Mouse (Mus musculus): ENCODE measurements around the gene Plch2. TPM values are rescaled to one million over a fixed set of nuclear protein-coding genes. Genes with fewer than 3 reads are reported as not detected.

Gene Plch2
- polyA plus RNA-seq, 2 experiments: 0.04 to 0.09 TPM

GRCm38 (mm10) chr4:154940156-154940555, 116.4 kb downstream of the Plch2 start:
- 68% methylated on average over 2 of the region's 2 CpGs for WGBS (ENCODE audit: insufficient replicate concordance)
- Histone ChIP-seq H3K4me3 (ENCODE audit: insufficient read depth in 1 of 2, low read depth in 2 of 2, low read length in 2 of 2) (no peak overlapping the region), H3K27ac (no peak overlapping the region)

DNA sequence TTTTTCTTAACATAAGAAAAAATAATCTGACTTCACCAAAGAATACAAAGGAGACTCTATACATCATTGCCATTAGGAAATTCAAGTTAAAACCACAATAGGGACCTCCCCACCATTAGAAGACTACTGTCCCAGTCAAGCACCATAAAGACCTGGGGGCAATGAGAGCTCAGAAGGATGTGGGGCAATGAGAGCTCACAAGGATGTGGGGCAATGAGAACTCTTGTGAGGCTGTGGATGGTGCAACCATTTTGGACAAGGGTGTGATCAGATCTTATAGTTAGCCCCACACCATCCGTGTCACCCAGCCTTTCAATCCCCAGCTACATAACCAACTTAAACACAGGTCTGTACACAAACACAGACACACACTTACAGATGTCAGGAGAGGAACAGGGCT, 118.8 kb downstream of the Plch2 start:
- TF ChIP-seq EP300 (IDR thresholded peaks at IDR 0.05; ENCODE audit: low read depth) (no peak), CTCF (IDR thresholded peaks at IDR 0.05; ENCODE audit: low read depth) (no peak)

More at GRCm38 (mm10) chr4:154940156-154940555, 116.4 kb downstream of the Plch2 start:
- no peak for DNase-seq (ENCODE audit: low read depth in 3 of 3, low spot score in 3 of 3)
- no peak overlapping the region for H3K9ac ChIP-seq (replicated peaks)
- no peak for ATAC-seq (ENCODE audit: insufficient read depth)
- H3K4me2 ChIP-seq (ENCODE audit: low read depth): no peak overlapping the region
- H3K27me3 ChIP-seq (ENCODE audit: control insufficient read depth, insufficient read depth, low read length): no peaks in the 10 kb centered on the region; the same call in 1 of the 2 replicates
- H3K36me3 ChIP-seq (replicated peaks; ENCODE audit: control insufficient read depth, insufficient read depth, low read depth): no peaks in the 10 kb centered on the region
- no peaks in the 10 kb centered on the region for H3K9me3 ChIP-seq (ENCODE audit: control insufficient read depth, low read length)
- no peak for TF ChIP-seq CTCF (IDR thresholded peaks at IDR 0.05; ENCODE audit: low read depth)
- TF ChIP-seq EP300 (IDR thresholded peaks at IDR 0.05; ENCODE audit: low read depth): no peak
- peaks cover 5 to 6% of the 10 kb centered on the region in 2 experiments for H3K4me1 ChIP-seq (replicated peaks; ENCODE audit: control insufficient read depth in 2 of 2, insufficient read depth in 2 of 2, low read length in 1 of 2)

GRCm38 (mm10) chr4:154936542-154937255, 119.9 kb downstream of the Plch2 start:
- no peaks in the 10 kb centered on the region for H3K9me3 ChIP-seq (ENCODE audit: control insufficient read depth, low read length)
- H3K27ac ChIP-seq: no peak overlapping the region
- no peak overlapping the region for H3K4me2 ChIP-seq (ENCODE audit: low read depth)
- ATAC-seq (ENCODE audit: insufficient read depth) (no peak), DNase-seq (ENCODE audit: low read depth in 3 of 3, low spot score in 3 of 3) (no peak)
- WGBS (ENCODE audit: insufficient replicate concordance): 57% methylated on average over 8 of the region's 8 CpGs
- no peaks in the 10 kb centered on the region for H3K36me3 ChIP-seq (replicated peaks; ENCODE audit: control insufficient read depth, insufficient read depth, low read depth)
- no peak for TF ChIP-seq CTCF (IDR thresholded peaks at IDR 0.05; ENCODE audit: low read depth)
- no peak for TF ChIP-seq EP300 (IDR thresholded peaks at IDR 0.05; ENCODE audit: low read depth)
- H3K27me3 ChIP-seq (ENCODE audit: control insufficient read depth, insufficient read depth, low read length): no peaks in the 10 kb centered on the region; the same call in 1 of the 2 replicates
- H3K4me1 ChIP-seq (replicated peaks; ENCODE audit: control insufficient read depth in 2 of 2, insufficient read depth in 2 of 2, low read length in 1 of 2): no peaks in the 10 kb centered on the region
- H3K9ac ChIP-seq (replicated peaks): no peak overlapping the region
- no peak overlapping the region for H3K4me3 ChIP-seq (ENCODE audit: insufficient read depth in 1 of 2, low read depth in 2 of 2, low read length in 2 of 2)

More for the DNA sequence above, 118.8 kb downstream of the Plch2 start:
- whole genome bisulfite sequencing (ENCODE audit: insufficient replicate concordance): 61% methylated on average over 1 of the region's 1 CpGs
- Histone ChIP-seq H3K9ac (replicated peaks) (no peak overlapping the region), H3K36me3 (replicated peaks; ENCODE audit: control insufficient read depth, insufficient read depth, low read depth) (no peaks in the 10 kb centered on the region), H3K4me2 (ENCODE audit: low read depth) (no peak overlapping the region), H3K9me3 (ENCODE audit: control insufficient read depth, low read length) (no peaks in the 10 kb centered on the region), H3K4me3 (ENCODE audit: insufficient read depth in 1 of 2, low read depth in 2 of 2, low read length in 2 of 2) (no peak overlapping the region), H3K27ac (no peak overlapping the region), H3K27me3 (ENCODE audit: control insufficient read depth, insufficient read depth, low read length) (no peaks in the 10 kb centered on the region; the same call in 1 of the 2 replicates), H3K4me1 (replicated peaks; ENCODE audit: control insufficient read depth in 2 of 2, insufficient read depth in 2 of 2, low read length in 1 of 2) (no peaks in the 10 kb centered on the region)
- DNase-seq (ENCODE audit: low read depth in 3 of 3, low spot score in 3 of 3): no peak
- ATAC-seq (ENCODE audit: insufficient read depth): no peak

DNA sequence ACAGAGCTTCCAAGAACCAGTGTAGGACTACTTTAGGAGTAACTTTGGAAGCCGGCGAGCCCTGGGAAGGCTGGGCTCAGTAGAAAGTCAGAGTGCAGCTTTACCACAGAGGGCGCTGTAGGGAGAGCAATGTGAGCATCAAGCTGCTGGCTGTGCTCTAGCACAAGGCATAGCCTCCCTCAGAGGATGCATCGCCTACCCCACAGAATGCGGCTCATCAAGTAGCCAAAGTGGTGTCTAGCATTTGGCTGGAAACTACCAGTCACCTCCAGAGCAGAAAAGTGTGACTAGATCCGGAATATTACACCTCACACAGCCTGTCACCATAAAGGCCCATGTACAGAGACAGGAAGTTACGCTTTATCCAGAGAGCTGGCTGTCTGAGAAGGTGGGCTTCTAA, 120.8 kb downstream of the Plch2 start:
- no peak for ATAC-seq (ENCODE audit: insufficient read depth)
- 78% methylated on average over 7 of the region's 7 CpGs for WGBS (ENCODE audit: insufficient replicate concordance)
- no peak overlapping the region for H3K27ac ChIP-seq

GRCm38 (mm10) chr4:154934800-154935199, 121.8 kb downstream of the Plch2 start:
- DNase-seq (ENCODE audit: low read depth in 3 of 3, low spot score in 3 of 3) (no peak), ATAC-seq (ENCODE audit: insufficient read depth) (no peak)
- TF ChIP-seq CTCF (IDR thresholded peaks at IDR 0.05; ENCODE audit: low read depth): no peak
- no peak for TF ChIP-seq EP300 (IDR thresholded peaks at IDR 0.05; ENCODE audit: low read depth)
- Histone ChIP-seq H3K9ac (replicated peaks) (no peak overlapping the region), H3K27ac (no peak overlapping the region), H3K27me3 (ENCODE audit: control insufficient read depth, insufficient read depth, low read length) (no peaks in the 10 kb centered on the region), H3K4me2 (ENCODE audit: low read depth) (no peak overlapping the region), H3K9me3 (ENCODE audit: control insufficient read depth, low read length) (no peaks in the 10 kb centered on the region), H3K36me3 (replicated peaks; ENCODE audit: control insufficient read depth, insufficient read depth, low read depth) (no peaks in the 10 kb centered on the region), H3K4me3 (ENCODE audit: insufficient read depth in 1 of 2, low read depth in 2 of 2, low read length in 2 of 2) (no peak overlapping the region), H3K4me1 (replicated peaks; ENCODE audit: control insufficient read depth in 2 of 2, insufficient read depth in 2 of 2, low read length in 1 of 2) (peaks cover 6 to 7% of the 10 kb centered on the region in 2 experiments)
- WGBS (ENCODE audit: insufficient replicate concordance): 72% methylated on average over 2 of the region's 2 CpGs

More for the DNA sequence above, 120.8 kb downstream of the Plch2 start:
- H3K9me3 ChIP-seq (ENCODE audit: control insufficient read depth, low read length): no peaks in the 10 kb centered on the region
- no peaks in the 10 kb centered on the region for H3K4me1 ChIP-seq (replicated peaks; ENCODE audit: control insufficient read depth in 2 of 2, insufficient read depth in 2 of 2, low read length in 1 of 2)
- H3K9ac ChIP-seq (replicated peaks): no peak overlapping the region
- H3K4me2 ChIP-seq (ENCODE audit: low read depth): no peak overlapping the region
- no peaks in the 10 kb centered on the region for H3K36me3 ChIP-seq (replicated peaks; ENCODE audit: control insufficient read depth, insufficient read depth, low read depth)
- H3K4me3 ChIP-seq (ENCODE audit: insufficient read depth in 1 of 2, low read depth in 2 of 2, low read length in 2 of 2): no peak overlapping the region
- DNase-seq (ENCODE audit: low read depth in 3 of 3, low spot score in 3 of 3): no peak
- TF ChIP-seq CTCF (IDR thresholded peaks at IDR 0.05; ENCODE audit: low read depth) (peak; percentile 65), EP300 (IDR thresholded peaks at IDR 0.05; ENCODE audit: low read depth) (no peak)
- H3K27me3 ChIP-seq (ENCODE audit: control insufficient read depth, insufficient read depth, low read length): no peaks in the 10 kb centered on the region

Data from liver, embryonic 14.5 days (tissue).